Mouse (Mus musculus): ENCODE data around the gene Pear1.
A peak's percentile ranks its signal among the peaks of the same experiment; 100 is the strongest.

The Pear1 gene

DNA sequence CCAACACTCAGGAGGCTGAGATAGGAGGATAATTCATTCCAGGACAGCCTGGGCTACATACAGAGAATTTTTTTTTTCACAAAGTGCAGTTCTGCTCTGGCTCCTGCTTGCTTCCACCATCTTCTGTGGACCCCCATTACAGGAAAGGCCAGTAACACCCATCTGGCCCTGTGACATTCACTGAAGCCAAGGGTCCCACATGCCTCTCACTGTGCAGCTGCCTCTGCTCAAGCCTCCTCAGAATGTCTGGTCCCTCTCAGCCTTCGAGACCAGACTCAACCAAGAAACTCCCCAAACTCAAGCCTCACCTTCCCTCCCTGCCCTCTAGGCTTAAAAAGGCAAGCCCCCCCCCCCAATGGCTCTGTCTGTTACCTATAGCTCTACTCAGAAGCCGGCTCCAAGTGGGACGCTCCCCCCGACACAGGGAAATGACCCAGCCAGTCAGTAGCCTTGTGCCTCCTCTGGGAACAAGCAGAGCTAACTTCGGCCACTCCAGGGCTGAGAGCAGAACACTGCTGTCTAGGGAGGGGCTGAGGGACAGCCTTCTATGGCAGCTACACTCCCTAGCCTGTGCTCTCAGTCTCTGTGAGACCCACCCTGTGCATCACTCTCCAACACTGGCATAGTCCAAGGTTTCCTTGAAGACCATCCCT is 58.3 kb downstream of the Pear1 start:
- no peak for DNase-seq (ENCODE audit: low spot score in 2 of 2)

DNA sequence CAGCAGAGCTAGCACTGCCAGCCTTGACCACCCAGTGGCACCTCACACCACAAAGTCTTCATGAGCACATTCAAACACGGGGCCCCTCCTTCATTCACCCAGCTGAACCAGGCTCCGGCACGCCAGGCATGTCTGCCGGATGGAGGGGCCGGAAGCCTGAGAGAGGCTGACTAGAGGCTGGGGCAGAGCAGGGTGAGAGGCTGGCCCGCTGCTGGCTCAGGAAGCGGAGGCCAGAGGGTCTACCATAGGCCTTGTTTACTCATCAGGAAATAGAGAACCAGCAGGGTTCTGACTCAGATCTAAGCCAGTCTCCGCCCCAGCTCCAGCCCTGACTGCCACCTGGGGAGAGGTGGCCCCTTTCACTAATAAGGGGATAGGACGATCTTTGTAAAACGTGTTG is 59.0 kb downstream of the Pear1 start:
- DNase-seq (ENCODE audit: low spot score in 2 of 2): peak; percentile 60 to 80

DNA sequence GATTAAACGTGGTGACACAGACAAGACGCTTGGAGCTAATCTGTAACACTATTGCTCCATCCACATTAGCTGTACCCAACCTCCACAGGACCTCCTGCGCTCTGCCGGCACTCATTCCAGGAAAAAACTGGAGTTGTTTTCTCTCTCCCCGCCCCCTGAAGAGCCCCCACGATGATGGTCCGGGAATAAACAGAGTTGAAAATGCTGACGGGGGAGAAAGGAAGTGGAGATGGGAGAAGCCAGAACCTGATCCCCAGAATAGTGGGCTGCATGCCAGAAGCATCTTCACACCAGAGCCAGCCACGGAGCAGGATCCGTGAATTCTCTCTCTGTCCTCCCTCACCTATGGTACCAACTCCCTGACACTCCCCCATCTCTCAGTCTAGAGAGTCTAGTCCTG is 59.6 kb downstream of the Pear1 start:
- no peak for DNase-seq (ENCODE audit: low spot score in 2 of 2)

DNA sequence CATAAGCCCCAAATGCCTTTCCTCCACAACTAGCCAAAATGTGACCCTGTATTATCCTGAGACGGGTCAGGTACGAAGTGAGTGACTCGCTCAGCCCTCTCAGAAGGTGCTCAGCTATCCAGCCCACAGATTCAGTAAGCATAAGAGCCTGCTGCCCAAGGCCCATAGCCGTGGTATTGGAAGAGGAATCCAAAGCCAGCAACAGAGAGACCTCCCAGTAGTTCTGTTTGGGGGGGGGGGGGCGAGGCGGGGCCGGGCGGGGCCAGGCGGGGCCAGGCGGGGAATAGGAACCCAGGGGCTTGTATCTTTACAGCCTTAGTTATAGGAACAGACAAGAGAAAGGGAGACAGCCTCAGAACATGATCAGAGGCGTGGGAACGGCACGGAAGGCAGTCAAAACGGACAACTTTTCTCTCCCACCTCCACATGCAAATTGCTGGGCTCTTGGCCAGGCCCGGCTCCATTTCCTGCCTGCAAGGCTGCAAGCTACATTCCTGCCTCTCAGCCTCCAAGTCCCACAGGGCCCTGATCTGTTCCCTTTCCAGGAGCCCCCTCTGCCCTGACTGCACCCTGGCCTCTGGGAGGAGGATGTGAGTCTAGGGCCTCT is 60.3 kb downstream of the Pear1 start:
- peak in 1 of 2 experiments; percentile 37 for DNase-seq (ENCODE audit: low spot score in 2 of 2)

DNA sequence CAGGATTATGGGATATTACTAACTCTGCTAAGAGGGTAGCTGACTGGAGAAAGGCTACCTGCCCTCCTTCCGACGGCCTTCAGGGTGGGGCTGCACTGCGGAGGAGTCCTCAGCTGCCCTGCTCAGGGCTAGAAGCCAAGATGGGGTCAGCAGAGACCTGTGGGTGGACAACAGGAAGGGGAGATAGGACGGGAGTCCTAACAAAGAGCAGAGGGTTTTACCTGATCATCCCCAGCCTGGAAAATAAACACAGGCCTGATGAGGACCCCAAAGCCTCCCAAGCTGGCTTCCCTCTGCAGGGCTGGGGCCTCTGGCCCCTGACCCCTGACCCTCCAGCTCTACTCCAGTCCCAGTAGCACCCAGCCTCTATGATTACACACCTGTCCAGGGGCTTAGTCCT is 60.9 kb downstream of the Pear1 start:
- no peak for DNase-seq (ENCODE audit: low spot score in 2 of 2)

DNA sequence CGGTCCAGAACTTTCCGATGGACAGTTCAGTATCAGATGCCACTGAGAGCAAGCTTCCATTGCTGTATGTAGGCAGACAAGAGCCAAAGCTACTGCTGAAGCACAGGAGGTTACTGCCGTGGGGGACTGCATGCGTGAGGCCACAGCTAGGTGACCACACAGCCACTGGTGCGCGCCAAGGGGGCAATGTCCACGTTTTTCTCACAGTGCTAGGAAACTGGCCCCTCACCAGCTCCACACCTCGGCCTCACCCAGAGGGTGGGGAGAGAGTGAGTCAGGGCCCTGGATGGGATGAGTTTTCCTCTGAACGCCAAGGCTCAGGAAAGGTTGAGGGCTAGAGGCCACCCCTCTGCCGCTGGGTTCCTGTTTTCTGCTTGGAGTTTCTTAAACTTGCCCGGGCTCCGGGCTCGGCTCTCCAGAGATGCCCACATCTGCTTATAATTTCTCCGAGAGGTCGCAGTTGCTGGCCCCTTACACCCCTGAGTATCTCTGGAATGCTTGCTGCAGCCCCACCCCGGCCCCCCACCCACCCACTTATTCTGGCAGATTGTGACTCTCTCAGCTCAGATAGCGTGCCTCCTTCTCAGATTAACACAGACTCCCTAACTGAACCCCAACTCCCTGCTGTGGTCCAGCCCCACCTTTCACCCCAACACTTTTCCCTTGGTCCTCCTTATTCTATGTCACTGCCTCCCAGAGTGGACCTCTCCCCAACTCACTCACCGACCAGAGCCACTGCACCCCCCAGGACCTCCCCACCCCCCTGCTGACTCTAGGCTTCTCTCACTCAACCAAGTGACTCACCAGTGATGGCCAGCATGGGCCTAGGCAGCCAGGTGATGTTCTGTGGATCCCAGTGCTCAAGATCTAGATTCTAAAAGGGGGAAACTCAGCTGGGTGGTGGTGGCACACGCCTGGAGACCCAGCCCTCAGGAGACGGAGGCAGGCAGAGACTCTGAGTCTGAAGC is 62.4 kb downstream of the Pear1 start:
- DNase-seq (ENCODE audit: low spot score in 2 of 2): no peak

DNA sequence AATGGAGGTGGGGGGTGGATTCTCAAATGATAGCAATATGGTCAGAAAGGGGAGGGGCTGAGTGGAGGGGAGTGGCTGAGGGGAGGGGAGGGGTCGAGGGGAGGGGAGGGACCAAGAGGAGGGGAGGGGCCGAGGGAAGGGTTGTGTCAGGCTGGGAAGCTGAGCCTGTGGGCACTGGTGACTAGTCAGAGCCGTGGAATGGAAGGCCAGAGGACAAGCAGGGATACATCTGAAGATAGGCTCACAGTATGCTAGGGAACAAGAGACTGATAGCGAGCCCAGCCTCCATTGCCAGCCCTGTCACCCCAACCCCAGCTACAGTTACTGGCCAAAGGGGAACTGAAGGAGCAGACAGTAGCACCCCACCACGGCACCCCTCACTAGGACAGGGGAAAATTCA is 65.5 kb downstream of the Pear1 start:
- no peak for DNase-seq (ENCODE audit: low spot score in 2 of 2)

DNA sequence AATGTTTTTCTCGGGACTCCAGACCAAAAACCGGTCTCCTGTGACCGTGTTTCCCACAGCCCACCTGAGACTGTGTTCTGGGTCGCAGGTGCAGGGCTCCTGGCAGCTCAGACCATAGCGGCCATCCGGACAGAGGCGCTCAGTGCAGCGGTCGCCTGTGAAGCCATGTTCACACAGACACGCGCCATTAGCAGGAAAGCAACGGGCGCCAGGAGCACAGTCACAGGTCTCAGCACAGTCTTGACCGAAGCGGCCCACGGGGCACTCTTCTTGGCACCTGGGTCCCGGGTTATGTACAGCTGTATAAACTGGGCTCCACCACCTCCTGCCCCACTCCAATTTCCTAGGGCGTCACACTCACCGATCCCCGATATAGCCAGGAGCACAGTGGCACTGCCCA is 67.6 kb downstream of the Pear1 start:
- DNase-seq (ENCODE audit: low spot score in 2 of 2): no peak

DNA sequence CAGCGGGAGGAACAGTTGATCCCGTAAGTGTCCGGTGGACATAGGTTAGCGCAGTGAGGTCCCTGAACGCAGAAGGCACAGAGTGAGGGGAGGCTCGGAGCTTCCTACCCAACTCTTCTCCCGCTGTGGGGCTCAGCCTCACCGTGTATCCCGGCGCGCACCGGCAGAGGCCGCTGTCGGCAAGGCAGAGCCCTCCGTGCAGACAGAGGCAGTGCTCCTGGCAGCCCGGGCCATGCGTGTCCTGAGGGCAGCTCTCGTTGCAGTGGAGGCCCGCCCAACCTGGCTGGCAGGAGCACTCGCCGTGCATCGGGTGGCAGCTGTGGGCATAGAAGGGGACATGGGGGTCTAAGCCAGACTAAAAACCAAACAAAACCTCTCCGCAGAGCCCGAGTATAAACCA is 68.1 kb downstream of the Pear1 start:
- peak; percentile 79 to 91 for DNase-seq (ENCODE audit: low spot score in 2 of 2)

DNA sequence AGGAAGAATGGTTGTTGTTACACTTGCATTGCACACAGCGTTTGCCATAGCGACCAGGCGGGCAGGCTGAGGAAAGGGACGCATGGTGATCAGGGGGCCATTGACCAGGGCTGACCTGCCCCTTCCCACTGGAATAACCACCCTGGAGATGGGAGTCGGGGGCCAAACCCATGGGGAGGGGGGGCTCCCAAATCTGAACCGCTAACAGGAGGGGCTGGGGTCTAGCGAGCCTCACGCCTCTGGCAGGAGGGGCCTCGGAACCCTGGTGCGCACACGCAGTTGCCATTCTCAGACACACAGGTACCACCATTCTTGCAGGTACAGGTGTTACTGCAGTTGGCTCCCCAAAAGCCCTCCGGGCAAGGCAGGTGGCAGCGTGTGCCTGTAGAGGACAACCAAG is 70.3 kb downstream of the Pear1 start:
- DNase-seq (ENCODE audit: low spot score in 2 of 2): no peak

DNA sequence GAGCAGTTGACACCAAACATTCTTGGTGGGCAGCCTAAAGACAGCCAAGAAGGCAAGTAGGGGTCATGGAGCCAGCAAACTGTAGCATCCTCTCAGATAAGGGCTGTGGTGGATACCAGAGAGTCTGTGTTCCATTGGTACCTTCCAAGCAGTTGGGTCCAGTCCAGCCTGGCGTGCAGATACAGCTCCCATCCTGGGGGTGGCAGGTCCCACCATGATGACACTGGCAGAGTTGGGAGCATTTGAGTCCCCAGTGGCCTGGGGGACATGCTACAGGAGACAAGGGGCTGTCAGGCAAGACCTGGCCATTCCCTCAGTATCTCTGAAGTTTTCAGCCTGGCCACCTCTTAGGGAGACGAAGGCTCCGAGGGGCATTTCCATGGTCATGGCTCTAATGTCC is 71.5 kb downstream of the Pear1 start:
- DNase-seq (ENCODE audit: low spot score in 2 of 2): no peak

DNA sequence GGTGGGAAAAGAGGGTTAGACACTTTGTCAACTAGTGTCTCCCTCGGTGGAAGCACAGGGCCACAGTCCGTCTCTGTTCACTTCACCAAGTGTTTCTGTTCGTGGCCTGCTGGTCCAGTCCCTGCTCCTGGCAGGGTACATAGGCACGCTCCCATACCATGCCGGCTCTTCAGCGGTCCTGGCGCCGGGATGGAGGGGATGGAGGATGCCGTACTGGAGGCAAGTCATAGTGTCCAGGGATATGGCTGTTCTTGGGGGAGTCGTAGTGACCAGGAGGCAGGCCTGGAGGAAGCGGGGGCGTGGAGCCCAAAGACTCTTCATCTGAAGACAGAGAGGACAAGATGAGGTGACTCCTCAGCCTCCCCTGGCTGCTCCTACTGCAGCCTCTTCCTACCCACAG is 74.1 kb downstream of the Pear1 start:
- DNase-seq (ENCODE audit: low spot score in 2 of 2): no peak

DNA sequence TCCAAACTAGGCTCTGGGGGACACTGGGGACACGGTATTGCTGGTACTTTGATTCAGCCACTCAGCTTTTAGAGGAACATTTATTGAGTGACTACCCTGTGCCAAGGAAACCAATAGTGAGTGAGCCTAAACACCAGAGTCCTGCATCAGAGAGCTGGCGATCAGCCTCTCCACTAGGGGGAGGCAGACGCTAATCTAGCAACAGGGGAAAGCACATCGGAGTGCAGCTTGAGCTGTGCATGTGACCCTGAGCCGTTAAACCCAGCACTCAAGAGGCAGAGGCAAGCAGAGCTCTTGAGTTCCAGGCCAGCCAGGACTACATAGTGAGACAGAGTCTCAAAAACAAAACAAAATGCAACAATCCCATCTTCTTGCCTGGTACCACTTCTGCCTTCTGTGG is 75.1 kb downstream of the Pear1 start:
- DNase-seq (ENCODE audit: low spot score in 2 of 2): peak in 1 of 2 experiments; percentile 34

DNA sequence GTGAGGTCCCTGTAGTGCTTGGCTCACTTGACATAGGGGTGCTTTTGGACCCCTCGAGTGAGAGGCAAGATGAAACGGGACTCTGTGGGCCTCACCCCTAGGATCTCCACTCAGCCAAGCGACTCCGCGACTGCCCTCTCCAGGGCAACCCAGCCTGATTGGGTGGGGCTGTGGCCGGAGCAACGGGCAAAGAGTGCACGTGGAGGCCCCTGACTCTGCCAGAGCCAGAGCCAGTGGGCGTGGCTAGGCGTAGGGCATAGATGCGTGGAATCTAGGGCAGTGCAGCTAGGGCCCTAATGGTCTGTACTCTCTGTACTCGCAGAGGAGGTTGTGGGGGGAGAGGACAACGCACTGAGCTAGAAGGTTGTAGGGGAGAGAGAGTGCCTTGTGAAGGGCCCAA is 75.7 kb downstream of the Pear1 start, which contains the start of gene Lrrc71:
TSS of gene Lrrc71 (minus strand) at position 195 of the 400 bp plus-strand sequence.
- DNase-seq (ENCODE audit: low spot score in 2 of 2): no peak

DNA sequence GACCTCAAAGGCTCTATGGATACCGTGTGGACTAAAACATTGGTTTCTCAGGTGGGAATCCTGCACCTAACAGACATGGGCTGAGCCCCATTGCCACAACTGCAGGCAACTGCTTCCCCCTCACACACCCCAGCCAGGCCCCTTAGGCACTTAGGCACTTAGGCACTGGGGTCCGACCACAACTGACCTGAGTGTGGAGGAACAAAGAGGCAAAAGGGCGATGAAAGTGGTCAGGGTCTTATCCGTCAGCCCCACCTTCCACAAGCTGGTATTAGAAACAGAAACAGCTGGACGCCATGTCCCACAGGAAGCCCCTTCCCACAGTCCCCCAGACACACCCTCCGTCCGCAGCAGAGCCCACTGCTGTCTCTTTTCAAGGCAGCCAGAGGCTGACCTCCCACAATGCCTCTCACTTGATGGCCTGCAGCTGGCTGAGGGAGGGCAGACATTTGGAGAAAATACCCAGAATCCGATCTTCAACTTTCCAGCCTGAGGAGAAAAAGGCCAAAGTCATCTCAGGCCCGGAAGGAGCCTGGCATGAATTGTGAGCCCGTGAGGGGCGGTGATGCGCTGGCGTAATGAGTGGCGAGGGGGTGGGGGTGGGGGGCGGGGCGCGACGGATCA is 79.0 kb downstream of the Pear1 start:
- no peak for DNase-seq (ENCODE audit: low spot score in 2 of 2)

DNA sequence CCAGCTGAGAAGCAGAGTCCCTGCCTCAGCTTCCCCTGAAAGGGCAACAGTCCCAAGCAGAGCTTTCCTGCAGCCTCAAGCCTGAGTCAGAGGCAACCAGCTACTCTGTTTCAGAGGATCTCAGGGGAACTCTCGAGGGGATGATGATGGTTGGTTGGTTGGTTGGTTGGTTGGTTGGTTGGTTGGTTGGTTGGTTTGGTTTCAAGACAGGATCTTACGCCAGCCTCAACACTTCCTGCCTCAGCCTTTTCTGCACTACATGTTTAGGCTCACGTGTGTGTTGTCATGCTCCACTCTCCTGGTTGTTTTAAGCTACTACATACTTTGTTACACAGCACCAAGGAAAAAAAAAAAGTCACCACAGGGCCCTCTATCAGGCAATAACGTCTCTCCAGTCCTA is 80.2 kb downstream of the Pear1 start:
- DNase-seq (ENCODE audit: low spot score in 2 of 2): no peak

DNA sequence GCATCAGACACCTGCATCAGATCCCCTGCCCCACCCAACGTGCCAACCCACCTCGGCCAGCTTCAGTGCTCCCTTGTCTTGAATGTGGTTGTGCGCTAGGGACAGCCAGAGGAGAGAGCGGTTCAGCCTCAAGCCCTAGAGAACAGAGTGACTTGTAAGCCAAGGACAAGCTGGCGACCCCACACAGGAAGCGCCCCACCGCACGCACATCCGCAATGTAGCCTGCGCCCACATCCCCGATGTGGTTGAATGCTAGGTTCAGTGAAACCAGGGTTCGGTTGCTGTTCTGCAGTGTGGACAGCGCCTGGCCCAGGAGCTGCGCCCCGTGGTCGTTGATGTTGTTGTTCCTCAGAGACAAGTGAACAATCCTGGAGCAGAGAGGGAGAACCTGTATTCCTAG is 81.4 kb downstream of the Pear1 start:
- peak in 1 of 2 experiments; percentile 31 for DNase-seq (ENCODE audit: low spot score in 2 of 2)

DNA sequence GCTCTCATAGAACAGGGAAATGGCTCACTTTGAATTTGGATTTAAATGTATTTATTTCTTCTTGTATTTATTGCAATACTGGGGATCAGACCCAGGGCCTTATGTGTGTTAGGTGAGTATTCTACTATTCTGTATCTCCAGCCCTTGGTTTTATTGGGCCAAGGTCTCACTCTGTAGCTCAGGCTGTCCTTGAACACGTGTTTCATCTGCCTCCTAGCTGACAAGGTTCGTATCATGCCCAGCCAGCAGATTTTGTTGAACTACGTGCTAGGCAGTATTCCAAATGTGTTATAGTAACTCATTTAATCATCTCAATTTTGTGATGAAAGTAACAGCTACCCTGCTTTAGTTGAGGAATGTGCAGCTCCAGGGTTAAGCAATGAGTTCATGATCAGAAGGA is 82.1 kb downstream of the Pear1 start:
- DNase-seq (ENCODE audit: low spot score in 2 of 2): no peak

DNA sequence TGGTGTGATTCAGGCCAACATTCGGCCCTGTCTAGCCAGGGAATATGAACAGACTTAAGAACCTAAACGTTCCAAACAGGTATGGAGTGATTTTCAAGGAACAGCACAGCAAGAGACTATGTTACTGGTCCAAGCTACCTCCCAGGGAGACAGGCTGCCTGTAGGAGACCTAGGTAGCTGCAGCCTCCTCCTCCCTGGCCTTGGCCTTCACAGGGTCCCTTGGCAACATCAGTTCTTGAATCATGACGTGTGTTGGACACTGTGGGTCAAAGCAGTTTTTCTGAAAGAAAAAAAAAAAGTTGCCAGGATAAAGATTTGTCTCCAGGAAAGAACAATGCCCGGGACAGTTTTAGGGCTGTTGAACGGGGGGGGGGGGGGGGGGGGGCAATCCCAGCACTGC is 85.2 kb downstream of the Pear1 start:
- no peak for DNase-seq (ENCODE audit: low spot score in 2 of 2)

DNA sequence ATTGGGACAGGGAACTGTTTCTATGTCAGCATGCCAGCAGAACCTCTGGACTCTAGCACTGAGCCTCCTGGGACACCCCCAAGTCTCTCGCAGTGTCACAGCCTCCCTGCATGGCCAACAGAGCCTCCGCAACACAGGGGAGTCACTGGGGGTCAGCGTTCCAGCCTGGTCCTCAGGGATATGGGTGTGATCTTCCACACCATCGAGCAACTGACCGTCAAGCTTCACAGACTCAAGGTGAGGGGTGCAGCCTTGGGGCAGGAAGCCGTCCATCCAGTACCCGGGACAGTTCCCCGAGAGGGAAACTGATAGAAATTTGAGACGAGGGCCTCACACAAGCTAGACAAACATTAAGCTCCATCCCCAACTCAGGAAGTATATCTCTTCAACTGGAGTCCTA is 88.8 kb downstream of the Pear1 start:
- no peak for DNase-seq (ENCODE audit: low spot score in 2 of 2)

DNA sequence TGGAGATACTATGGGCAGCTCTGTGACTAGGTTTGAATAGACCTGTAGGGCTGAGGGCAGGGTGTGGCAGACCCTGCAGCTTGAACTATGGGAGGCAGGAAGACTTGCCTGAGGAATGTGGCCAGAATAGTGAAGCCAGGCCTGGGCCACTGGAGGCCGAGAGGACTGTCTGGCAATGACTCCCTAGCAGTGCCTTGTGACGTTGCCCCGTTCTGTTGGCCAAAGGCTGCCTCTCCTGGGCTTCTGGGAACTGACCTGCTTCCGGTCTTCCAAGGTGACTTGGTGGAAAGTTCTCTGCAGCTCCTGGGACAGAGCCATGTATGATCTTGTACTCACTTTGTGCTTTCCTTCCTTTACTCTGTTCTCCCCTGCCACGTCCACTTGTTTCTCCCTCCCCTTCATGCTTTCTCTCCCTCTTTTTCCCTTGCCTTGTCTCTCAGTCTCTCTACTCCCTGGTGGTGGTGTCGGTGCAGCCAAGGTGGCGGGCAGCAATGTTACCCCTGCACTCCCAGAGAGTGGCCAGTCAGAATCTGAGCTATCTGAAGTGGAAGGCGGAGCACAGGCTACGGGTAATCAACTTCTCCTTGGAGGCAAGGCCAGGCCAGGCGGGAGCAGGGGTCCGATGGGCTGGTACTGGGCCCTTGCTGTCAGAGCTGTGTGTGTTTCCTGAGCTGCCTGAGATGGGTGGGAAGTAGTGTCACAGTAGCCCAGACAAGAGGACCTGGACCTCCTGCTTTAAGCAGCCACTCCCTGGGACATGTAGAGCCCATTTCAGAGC is 89.9 kb downstream of the Pear1 start:
- no peak for DNase-seq (ENCODE audit: low spot score in 2 of 2)

Data from spleen, postnatal 4 days (tissue).